Mouse (Mus musculus): ENCODE measurements around the gene Zfp597.

GRCm38 (mm10) chr16:3854437-3855182, 29.8 kb downstream of the Zfp597 start:
- TF ChIP-seq CTCF (IDR thresholded peaks at IDR 0.05; ENCODE audit: low read depth, low read length), result no peak
- TF ChIP-seq POLR2A (IDR thresholded peaks at IDR 0.05; ENCODE audit: extremely low read depth, insufficient read depth, low read length), result no peak

Measured in liver, adult 2 months (tissue).